Mouse (Mus musculus) Patski (cell line): Measurements from ENCODE around the gene Capzb. TPM values are rescaled to one million over a fixed set of nuclear protein-coding genes. Genes with fewer than 3 reads are reported as not detected.
A peak's percentile ranks its signal among the peaks of the same experiment; 100 is the strongest.

ENCODE experiments used
- ATAC-seq: fragments of 100-300 bp; one replicate; pipeline ENCODE4 v1.8.0; 2021
- CTCF ChIA-PET: fragments of 350-600 bp; sonication (Branson Sonifier 250); formaldehyde crosslinking; loops from one replicate; lab custom pipeline; 2022; ENCODE audit warnings: inconsistent platforms; lab: Charles Lee
- POLR2A ChIA-PET: fragments of 350-600 bp; sonication (Branson Sonifier 250); formaldehyde crosslinking; loops from one replicate; lab custom pipeline; 2022; ENCODE audit warnings: antibody characterized with exemption, inconsistent platforms; lab: Charles Lee
- DNase-seq: peaks from one replicate; pipeline ENCODE4 v3.0.0-alpha.2; 2011; ENCODE audit warnings: low read depth, low spot score
- H3K27me3 ChIP-seq: fragments of 371-371 bp; one replicate; pipeline ENCODE4 v1.5.1; 2021
- CTCF ChIP-seq: fragments of 100-300 bp; IDR thresholded peaks from one replicate; pipeline ENCODE4 v1.5.1; 2021
- in situ Hi-C: fragments of 300-500 bp; cut with MboI; formaldehyde crosslinking; loops from 3 replicates; pipeline ENCODE4 v1.11.1; 2018; ENCODE audit warnings: low pct_unique_long_range_greater_than_20kb, mixed read lengths
- polyA plus RNA-seq: library from polyadenylated mRNA; unstranded; gene quantifications from one replicate; pipeline ENCODE4 v1.2.3, GENCODE M21; 2021

Capzb gene
- polyA plus RNA-seq, 1 experiment from 2014 or later: 305 TPM

DNA sequence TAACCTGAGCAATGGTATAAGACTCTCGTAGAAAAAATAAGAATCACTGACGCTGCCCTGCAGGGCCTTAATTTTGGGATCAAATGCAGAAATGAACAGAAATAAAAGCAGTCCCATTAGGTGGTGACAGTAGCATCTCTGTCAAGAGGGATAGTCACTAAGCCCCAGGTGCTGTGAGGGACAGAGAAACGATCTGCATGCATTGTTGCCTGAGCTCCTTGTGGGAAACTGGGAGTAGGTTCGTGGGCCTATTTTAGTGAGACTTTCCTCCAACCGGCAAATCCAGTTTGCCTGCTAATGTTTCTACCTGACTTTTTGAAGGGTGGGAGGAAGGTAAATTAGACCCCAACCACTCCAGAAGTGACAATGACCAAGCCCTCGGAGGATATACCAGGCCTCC is 28.6 kb upstream of the Capzb start:
- ATAC-seq (no peak), DNase-seq (no peak)
- in situ Hi-C loops: no loop called here
- CTCF ChIA-PET: no interaction called here
- no peaks in the 10 kb centered on the region for H3K27me3 ChIP-seq
- POLR2A ChIA-PET: no interaction called here
- no peak for TF ChIP-seq CTCF

DNA sequence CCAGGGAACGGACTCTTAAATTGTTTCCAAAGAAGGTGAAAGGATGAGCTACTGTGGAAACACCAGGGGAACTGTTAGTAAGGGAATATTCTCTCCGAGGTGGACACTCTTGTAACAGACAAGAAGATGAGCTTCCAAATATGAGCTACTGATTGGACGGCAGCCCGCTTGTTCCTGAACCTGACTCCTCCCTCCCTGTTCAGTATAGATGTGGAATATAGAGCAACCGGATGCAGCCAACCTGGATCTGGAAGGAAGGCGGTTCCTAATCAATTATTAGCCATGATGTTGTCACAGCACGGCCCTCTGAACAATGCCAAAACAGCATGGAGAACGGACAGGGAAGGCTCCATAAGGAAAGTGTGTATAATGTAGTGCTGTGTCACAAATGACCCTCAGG is 27.4 kb upstream of the Capzb start:
- ATAC-seq: no peak
- POLR2A ChIA-PET: no interaction called here
- H3K27me3 ChIP-seq: no peaks in the 10 kb centered on the region
- CTCF ChIA-PET: no interaction called here
- no peak for TF ChIP-seq CTCF
- DNase-seq: no peak
- in situ Hi-C loops: no loop called here

DNA sequence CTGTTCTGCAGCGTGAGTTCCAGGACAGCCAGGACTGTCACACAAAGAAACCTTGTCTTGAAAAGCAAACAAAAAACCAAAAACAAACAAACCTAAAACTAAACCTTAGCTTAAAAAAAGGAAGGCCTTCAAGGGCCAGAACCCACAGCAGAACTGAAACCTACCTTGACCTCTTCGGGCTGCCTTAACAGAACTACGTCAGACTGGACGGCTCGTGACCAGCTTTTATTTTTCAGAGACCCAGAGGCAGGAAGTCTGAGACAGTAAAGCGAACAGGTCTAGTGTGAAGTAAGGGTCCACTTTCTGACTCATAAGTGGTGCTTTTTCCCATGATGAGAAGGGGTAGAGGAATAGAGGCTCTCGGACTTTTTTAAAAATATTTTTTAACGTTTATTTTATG is 26.5 kb upstream of the Capzb start:
- H3K27me3 ChIP-seq: no peaks in the 10 kb centered on the region
- no peak for DNase-seq
- no peak for ATAC-seq
- POLR2A ChIA-PET: no interaction called here
- CTCF ChIA-PET: no interaction called here
- in situ Hi-C loops: no loop called here
- TF ChIP-seq CTCF: no peak

DNA sequence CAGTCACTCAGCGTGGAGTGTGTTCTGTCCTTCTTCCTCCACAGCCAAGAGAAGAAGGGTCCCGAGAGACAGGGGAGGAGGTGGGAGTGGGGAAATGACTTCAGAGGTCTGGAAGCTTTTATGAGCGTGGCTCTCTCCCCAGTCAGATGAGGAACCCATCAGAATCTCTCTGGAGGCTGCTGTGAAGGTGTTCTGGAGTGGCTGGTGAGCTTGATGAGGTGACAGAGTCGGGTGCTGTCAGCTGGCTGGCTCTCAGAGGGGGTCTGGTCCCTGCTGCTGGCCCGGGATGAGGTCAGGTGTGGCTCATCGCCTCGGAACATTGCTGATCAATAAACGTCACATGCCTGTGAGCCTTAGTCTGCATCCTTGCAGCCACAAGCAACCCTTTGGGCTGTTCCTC is 25.6 kb upstream of the Capzb start:
- TF ChIP-seq CTCF: no peak
- no peak for ATAC-seq
- CTCF ChIA-PET: no interaction called here
- in situ Hi-C loops: no loop called here
- POLR2A ChIA-PET: no interaction called here
- no peaks in the 10 kb centered on the region for H3K27me3 ChIP-seq
- DNase-seq: no peak

DNA sequence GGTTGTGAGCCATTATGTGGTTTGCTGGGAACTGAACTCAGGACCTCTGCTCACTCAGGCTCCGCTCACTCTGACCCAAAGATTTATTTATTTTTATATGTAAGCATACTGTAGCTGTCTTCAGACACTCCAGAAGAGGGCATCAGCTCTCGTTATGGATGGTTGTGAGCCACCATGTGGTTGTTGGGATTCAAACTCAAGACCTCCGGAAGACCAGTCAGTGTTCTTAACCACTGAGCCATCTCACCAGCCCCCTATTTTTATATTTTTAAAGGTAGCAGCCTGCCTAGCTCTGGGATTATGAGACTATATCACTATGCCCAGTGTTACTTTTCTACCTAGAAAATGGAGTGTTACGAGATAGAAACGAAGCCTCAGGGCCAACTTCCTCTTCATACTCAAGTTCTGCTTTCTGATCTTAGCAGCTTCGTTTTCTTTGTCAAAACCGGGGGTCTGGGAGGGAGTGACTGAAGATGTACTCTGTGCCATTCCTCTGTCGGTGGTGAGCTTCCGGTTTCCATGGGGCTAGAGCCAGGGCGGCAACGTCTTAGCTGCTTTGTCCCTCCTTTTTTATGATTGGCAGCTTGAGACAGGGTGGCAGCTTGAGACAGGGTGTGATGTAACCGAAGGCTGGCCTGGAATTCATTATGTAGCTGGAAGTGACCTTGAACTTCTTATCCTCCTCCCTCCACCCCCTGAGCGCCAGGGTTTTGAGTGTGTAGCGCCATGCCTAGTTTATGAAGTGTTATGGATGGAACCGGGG is 23.5 kb upstream of the Capzb start:
- no peak for TF ChIP-seq CTCF
- ChIA-PET POLR2A (no interaction called here), CTCF (interaction anchor here (0.8 kb wide), 1 partner anchor 9 kb away, joined by 3 read pairs; no protein-coding TSS in a partner anchor)
- no peaks in the 10 kb centered on the region for H3K27me3 ChIP-seq
- no peak for ATAC-seq
- in situ Hi-C loops: no loop called here
- DNase-seq: no peak

DNA sequence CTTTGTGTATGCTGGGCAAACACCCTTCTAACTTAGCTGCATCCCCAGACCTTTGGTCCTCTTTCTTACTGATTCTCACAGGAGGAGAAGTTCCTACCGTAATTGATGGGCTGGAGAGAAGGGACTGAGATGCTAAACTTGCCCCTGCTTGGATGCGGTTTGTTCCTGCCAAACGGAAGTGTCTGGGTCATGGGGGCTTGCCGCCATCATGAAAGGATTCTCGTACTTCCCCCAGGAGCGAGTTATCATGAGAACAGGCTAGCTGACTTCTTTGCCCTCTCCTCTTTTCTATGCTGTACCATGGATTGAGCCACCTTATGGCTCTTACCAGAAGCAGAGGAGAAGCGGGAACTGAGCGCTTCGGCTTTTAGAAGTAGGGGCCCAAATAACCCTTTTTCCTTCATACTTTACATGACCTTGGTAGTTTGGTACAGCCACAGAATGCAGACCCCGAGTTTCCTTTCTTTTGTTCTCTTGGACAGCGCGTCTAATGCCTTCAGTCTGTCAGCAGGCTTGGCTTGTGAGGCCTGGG is 22.9 kb upstream of the Capzb start:
- no peak for TF ChIP-seq CTCF
- CTCF ChIA-PET: interaction anchor here (0.8 kb wide), 1 partner anchor 8 kb away, joined by 3 read pairs; no protein-coding TSS in a partner anchor
- in situ Hi-C loops: no loop called here
- no peak for DNase-seq
- ATAC-seq: no peak
- POLR2A ChIA-PET: no interaction called here
- H3K27me3 ChIP-seq: no peaks in the 10 kb centered on the region

DNA sequence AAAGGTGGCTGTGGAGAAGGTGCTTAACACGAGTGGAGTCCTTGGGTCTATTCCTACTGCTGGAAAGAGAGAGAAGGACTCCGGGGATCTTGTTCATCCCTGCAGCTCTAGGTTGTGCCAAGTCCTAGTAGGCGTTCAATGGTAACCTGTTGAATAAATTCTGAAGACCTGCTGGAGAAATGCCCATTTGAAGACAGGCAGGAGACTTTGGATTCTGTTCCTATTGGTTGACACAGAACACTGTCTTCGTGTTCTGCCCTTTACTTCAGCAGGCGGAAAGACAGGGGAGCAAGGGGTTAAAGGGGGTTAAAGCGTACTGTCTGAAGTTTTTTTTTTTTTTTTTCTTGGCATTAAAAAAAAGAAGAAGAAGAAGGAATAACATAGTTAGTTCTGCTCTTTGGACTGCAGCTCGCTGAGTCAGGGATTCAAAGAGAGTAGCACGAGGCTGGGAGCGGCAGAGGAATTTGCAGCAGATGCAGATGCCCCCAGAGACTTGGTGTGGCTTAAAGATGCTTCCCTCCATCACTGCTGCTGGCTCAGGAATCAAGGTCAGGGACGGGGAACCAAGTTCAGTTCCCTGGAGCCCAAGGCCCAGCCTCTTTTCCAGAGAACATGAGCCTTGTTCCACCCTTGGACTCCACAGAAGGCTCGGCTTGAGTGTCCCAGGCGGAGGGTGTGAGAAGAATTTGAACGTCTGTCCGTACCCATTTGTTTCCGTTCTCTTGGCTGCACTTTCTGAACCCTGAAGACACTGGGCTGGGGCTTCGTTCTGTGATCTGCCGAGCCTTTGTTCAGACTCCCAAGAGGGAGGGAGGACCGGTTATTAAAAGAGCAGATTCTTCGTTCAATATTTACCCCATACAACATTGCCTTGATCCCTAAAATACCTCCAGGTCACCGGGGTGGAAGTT is 17.4 kb upstream of the Capzb start:
- DNase-seq: no peak
- H3K27me3 ChIP-seq: no peaks in the 10 kb centered on the region
- in situ Hi-C loops: no loop called here
- ChIA-PET POLR2A (no interaction called here), CTCF (interaction anchor here (0.8 kb wide), 1 partner anchor 11 kb away, joined by 3 read pairs; no protein-coding TSS in a partner anchor)
- TF ChIP-seq CTCF: no peak
- ATAC-seq: no peak

DNA sequence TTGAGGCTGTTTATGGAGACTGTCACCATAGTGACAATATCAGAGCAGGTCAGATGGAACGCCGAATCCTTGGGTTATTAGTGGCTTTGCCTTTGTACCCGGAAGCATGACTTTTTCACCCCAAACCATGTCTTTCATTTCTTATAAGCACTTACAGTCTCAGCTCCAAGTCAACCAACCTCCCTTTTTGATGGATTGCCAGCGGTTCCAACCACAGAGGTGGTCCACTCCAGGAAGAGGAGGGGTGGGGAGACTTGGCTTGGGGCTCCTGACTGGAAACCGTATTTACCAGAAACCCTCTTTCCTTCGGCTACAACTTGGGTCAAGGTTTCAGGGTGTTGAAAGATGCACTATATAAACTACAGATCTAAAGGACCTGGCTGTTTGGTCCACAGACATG is 16.7 kb upstream of the Capzb start:
- ATAC-seq: no peak

DNA sequence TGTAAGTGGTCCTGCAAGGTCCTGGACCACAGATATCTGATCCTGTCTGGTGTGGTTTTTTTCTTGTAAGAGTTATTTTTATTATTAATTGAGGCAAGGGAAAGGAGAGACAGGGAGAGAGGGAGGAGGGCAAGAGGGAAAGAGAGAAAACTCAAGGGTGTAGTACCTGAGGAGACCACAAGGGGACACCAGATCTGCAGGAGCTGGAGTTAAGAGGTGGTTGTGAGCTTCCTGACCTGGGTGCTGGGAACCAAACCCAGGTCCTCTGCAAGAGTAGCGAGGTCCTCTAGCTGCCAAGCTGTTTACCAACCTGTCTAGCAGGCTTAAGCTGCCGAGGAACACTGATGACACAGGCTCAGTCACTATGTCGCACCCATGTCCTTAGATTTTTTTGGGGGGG is 14.8 kb upstream of the Capzb start:
- DNase-seq: no peak
- CTCF ChIA-PET: interaction anchor here (0.7 kb wide), 1 partner anchor 9 kb away, joined by 3 read pairs; no protein-coding TSS in a partner anchor
- POLR2A ChIA-PET: no interaction called here
- H3K27me3 ChIP-seq: no peaks in the 10 kb centered on the region
- no peak for ATAC-seq
- in situ Hi-C loops: no loop called here
- TF ChIP-seq CTCF: peak; percentile 34

More for the DNA sequence above, 16.7 kb upstream of the Capzb start:
- in situ Hi-C loops: no loop called here
- CTCF ChIA-PET: no interaction called here
- no peaks in the 10 kb centered on the region for H3K27me3 ChIP-seq
- DNase-seq: no peak
- TF ChIP-seq CTCF: no peak
- POLR2A ChIA-PET: no interaction called here

DNA sequence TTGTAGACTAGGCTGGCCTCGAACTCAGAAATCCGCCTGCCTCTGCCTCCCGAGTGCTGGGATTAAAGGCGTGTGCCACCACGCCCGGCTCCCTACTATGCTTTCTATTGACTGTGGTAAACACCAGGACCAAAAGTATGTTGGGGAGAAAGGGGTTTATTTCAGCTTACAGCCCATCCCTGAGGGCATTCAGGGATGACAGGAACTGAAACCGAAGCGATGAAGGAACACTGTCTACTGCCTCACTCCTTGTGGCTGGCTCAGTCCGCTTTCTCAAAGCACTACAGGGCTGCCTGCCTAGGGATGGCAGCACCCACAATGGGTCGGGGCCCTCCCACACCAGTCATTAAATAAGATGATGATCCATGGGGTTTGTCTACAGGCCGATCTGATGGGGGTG is 14.3 kb upstream of the Capzb start:
- DNase-seq: no peak
- ChIA-PET CTCF (interaction anchor here (0.7 kb wide), 1 partner anchor 9 kb away, joined by 3 read pairs; no protein-coding TSS in a partner anchor), POLR2A (no interaction called here)
- in situ Hi-C loops: no loop called here
- no peak for TF ChIP-seq CTCF
- H3K27me3 ChIP-seq: no peaks in the 10 kb centered on the region
- ATAC-seq: no peak
